Mouse (Mus musculus): ENCODE data around the gene Psmd7. TPM values are rescaled to one million over a fixed set of nuclear protein-coding genes. Genes with fewer than 3 reads are reported as not detected.
"Not testable (repeated sequence)": the region's sequence is repeated elsewhere in the genome, so short reads cannot be mapped to it uniquely, and the experiment has no call there.

Psmd7 gene
- total RNA-seq (2021): 100 to 1,000 TPM; 110 to 119 TPM
- long read RNA-seq, experiment 1, transcript Psmd7-201 (7 exons, 1,581 nt): major isoform, 287 of 298 reads
- long read RNA-seq, experiment 1, partial matches to known transcripts: 2 of 298 reads
- long read RNA-seq, experiment 1, other reads (novel, unspliced or antisense): 8 of 298 reads
- long read RNA-seq, experiment 2, transcript Psmd7-201 (7 exons, 1,581 nt): major isoform, 88 of 93 reads
- long read RNA-seq, experiment 2, partial matches to known transcripts: 3 of 93 reads
- long read RNA-seq, experiment 2, other reads (novel, unspliced or antisense): 2 of 93 reads

DNA sequence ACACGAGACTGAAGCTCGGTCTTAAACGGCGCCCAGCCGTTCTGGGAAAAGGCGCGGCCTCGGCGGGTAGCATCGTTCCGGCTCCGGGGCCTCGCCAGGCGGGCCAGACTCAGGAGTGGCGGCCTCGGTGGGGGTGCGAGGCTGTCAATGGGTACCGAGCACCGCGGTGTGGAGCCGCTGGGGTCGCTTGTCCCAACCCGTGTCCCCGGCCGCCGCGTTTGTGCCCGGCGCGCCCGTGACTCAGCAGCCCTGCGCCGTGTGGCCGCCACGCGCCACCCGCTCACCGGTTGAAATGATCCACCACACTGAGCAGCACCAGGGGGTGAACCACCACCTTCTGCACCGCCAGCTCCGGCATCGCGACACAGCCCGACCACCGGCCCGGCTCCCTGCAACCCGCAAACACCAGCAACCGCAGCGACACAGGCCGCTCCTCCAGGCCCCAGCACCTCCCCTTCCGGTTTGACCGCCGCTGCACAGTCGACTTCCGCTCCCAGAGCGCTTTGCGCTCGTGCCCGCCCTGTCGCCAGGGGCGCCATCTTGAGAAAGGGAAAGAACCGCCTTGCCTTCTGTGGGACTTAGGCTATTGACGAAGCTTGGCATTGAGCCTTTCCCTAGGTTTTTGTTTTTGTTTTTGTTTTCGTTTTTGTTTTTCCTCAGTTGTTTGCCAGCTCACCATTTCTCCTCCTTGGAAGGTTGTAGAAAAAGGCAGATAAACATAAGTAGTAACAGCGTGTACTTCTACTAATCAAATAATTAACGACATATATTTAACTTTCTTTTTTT is at the start of gene Psmd7:
Psmd7 (minus strand) TSS at position 470 of the 786 bp plus-strand sequence.
- DNase-seq: peak; percentile 96 to 97

DNA sequence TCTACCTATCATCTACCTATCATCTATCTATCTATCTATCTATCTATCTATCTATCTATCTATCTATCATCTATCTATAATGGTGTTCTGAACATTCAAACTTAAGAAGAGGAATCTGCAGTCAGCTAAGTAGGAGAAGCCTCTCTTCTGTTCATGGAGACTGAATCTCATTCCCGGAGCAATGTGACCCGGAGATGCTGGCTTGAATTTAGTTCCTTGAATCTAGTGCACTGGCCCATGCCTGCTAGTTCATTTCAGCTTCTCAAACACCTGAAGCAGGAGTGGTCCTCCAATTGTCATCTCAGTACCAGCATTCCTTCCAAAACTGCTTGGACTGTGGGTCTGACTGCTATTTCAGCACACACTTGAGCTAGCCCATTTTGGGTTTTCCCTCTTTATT is 45.5 kb upstream of the Psmd7 start:
- no peak for DNase-seq

GRCm38 (mm10) chr8:107629701-107630100 is 41.4 kb upstream of the Psmd7 start:
- no peak for DNase-seq

GRCm38 (mm10) chr8:107628501-107629149 is 40.4 kb upstream of the Psmd7 start:
- DNase-seq: no peak

DNA sequence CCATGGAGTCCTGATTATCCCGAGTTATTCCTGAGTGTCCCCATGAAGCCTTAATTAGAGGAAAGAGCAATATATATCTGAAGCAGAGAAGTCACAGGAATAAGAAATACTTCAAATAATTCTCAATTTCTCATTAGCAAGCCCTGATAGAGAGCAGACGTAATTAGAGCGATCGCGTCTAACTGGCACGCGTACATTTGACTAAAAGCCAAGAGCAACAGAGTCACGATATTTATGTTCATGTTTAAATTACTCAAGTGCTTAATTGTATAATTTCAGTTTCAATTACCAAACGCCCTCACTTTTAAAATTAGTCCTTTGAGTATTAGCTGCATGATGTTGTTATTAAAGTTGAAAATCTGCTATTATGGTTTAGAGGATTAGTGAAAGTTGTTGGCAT is 39.6 kb upstream of the Psmd7 start:
- DNase-seq: no peak

DNA sequence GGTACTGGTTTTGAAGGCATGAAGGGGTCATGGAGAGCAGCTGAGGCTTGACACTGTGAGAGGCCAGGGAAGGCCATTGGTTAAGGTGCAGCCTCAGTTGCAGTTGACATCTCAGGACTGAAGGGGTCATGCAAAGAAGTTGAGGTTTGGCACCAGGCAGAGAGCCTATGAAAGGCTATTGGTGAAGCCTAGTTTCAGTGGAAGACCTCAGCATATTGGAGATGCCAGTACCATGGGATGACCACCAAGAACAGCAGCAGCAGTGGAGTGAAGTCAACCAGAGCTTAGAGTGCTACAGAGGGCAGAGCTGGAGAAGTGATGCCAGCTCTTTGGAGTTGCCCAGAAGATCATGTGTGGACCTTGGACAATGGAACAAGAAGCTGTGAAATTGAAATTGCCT is 36.0 kb upstream of the Psmd7 start:
- DNase-seq: not testable (repeated sequence)

GRCm38 (mm10) chr8:107621930-107622623 is 33.8 kb upstream of the Psmd7 start:
- no peak for DNase-seq

- DNase-seq: peak; percentile 46 to 59
Observed at GRCm38 (mm10) chr8:107621136-107621535, 32.9 kb upstream of the Psmd7 start.

GRCm38 (mm10) chr8:107618499-107618898 is 30.2 kb upstream of the Psmd7 start:
- no peak for DNase-seq

GRCm38 (mm10) chr8:107613411-107613810 is 25.1 kb upstream of the Psmd7 start:
- DNase-seq: no peak

- DNase-seq: no peak
Observed at GRCm38 (mm10) chr8:107610845-107611244, 22.6 kb upstream of the Psmd7 start.

GRCm38 (mm10) chr8:107608751-107609150 is 20.5 kb upstream of the Psmd7 start:
- DNase-seq: no peak

GRCm38 (mm10) chr8:107603026-107603425 is 14.8 kb upstream of the Psmd7 start:
- DNase-seq: peak; percentile 67 to 79

GRCm38 (mm10) chr8:107599691-107600090 is 11.4 kb upstream of the Psmd7 start:
- DNase-seq: no peak

GRCm38 (mm10) chr8:107597731-107598130 is 9.5 kb upstream of the Psmd7 start:
- no peak for DNase-seq

DNA sequence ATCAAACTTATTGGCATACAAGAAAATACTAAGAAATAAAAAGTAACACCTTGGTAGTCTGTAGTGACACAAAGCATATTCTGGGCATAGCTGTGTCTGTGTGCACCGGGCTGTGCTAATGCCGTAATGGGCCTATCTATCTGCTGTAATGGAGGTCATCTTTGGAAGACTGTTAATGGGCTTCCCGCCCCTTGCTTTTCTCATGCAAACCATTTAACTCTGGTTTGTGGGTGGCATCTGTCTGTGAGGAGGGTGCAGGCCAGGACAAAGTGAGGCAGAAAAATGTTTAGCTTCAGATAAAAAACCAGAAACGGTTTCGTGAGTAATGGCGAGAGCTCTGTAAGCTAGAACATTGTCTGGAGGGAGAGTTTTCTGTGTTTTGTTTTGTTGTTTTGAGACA is 6.6 kb upstream of the Psmd7 start:
- DNase-seq: no peak

DNA sequence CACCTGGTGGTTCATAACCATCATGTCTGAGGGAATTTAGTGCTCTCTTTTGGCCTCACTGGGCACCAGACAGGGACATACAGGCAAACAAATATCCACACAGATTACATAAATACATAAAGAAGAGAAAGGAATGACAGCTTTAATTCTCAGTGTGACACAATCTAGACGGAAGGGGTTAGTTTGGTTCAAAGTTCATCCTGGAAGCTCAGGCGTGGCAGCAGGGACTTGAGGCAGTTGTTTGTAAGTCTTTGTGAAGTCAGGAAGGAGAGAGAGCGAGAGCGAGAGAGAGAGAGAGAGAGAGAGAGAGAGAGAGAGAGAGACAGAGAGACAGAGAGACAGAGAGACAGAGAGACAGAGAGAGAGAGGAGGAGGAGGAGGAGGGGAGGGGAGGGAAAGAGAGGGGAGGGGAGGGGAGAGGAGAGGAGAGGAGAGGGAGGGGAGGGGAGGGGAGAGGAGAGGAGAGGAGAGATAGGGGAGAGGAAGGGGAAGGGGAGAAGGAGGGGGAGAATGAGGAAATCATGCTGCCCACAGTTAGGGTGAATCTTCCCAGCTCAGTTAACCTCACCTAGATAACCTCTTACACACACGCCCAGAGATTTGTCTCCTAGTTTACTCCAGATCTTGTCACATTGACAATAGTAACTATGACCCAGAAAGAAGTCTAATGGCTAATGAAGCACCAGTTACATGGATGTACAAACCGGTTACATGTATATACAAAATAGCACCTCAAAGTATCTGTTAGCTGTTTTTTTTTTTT is 5.9 kb upstream of the Psmd7 start:
- no peak for DNase-seq

DNA sequence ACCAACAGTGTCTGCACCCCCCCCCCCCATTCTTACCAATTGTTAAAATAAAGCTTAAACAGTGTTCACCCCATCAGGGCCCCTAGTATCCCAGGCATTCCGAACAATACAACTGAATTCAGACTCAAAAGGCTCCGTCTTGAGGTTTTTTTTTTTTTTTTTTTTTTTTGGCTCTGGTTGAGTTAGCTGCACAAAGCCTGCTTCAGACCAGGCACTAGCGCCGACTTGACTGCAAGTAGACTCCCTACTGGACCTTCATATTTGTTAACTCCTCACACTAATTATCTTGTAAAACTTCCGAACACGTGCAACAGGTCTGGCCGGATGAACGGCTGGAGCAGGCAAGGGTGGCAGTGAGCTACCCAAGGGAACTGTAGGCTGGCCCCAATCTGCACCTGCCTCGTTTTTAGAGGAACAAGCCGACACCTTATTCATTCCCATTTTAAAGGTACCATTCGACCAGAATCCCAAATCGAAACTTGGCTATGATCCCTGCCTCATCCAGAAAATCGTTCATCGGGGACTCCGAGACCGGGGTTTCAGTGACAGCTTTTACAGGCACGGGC is 752 bp downstream of the Psmd7 start:
- DNase-seq: peak; percentile 3 to 17

DNA sequence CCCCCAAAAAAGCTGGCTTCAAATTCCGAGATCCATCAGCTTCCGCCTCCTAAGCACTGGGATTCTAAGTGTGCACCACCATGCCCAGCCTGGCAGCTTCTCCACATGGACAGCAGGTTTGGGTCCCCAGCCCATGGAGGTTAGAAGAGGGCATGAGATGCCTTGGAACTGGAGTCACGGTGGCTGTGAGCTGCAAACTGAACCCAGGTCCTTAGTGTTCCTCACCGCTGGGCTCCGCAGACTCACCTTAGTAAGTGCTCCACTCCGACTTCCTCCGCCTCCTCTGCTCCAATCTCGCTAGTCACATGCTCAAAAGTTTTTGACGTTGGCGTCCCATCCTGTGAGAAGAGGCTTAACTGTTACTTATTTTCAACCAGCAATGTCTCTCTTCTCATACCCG is 6.1 kb downstream of the Psmd7 start:
- DNase-seq: no peak

GRCm38 (mm10) chr8:107581536-107581935 is 6.7 kb downstream of the Psmd7 start:
- DNase-seq: no peak

GRCm38 (mm10) chr8:107580879-107581278 is 7.4 kb downstream of the Psmd7 start:
- no peak for DNase-seq
